Mouse (Mus musculus) heart, embryonic 14.5 days (tissue): Measurements from ENCODE around the gene Cybb. TPM values are rescaled to one million over a fixed set of nuclear protein-coding genes. Genes with fewer than 3 reads are reported as not detected.

Experiments
- ATAC-seq: fragments of 200-750 bp; cut with Nextera tagmentation; 2 replicates; pipeline ENCODE4 v1.8.0; 2017; ENCODE audit warnings: low read depth, moderate TSS enrichment; ENCODE audit not compliant: insufficient number of reproducible peaks, insufficient read depth, low FRiP score
- H3K27ac ChIP-seq, 2 experiments: fragments of 200-500 bp in 1 of 2; fragments of 300-500 bp in 1 of 2; sonication (generic) in 1 of 2; replicated peaks in 1 of 2; 2 replicates each; pipeline ENCODE4 v1.5.1; 2012 to 2014; ENCODE audit warnings: low read depth in 2 of 2, low read length in 2 of 2, control low read depth in 1 of 2, mild to moderate bottlenecking in 1 of 2, mixed read lengths in 1 of 2; ENCODE audit not compliant: control insufficient read depth in 1 of 2, insufficient read depth in 1 of 2
- H3K27me3 ChIP-seq: fragments of 300-500 bp; sonication (generic); 2 replicates; pipeline ENCODE4 v1.6.1; 2014; ENCODE audit warnings: mild to moderate bottlenecking, low read length, control low read depth; ENCODE audit not compliant: control insufficient read depth, insufficient read depth
- H3K36me3 ChIP-seq: fragments of 300-500 bp; sonication (generic); 2 replicates; pipeline ENCODE4 v1.6.1; 2014; ENCODE audit warnings: mild to moderate bottlenecking, control low read depth, low read length, mixed read lengths; ENCODE audit not compliant: control insufficient read depth, insufficient read depth
- H3K4me1 ChIP-seq, 2 experiments: fragments of 200-500 bp in 1 of 2; fragments of 300-500 bp in 1 of 2; sonication (generic) in 1 of 2; 2 replicates each; pipeline ENCODE4 v1.6.1; 2012 to 2014; ENCODE audit warnings: low read length in 2 of 2, control low read depth in 1 of 2, mixed read lengths in 1 of 2; ENCODE audit not compliant: control insufficient read depth in 2 of 2, insufficient read depth in 2 of 2
- H3K4me2 ChIP-seq: fragments of 300-500 bp; sonication (generic); 2 replicates; pipeline ENCODE4 v1.6.1; 2014; ENCODE audit warnings: mild to moderate bottlenecking, low read length
- H3K4me3 ChIP-seq, 2 experiments: fragments of 200-500 bp in 1 of 2; fragments of 300-500 bp in 1 of 2; sonication (generic) in 1 of 2; 2 replicates each; pipeline ENCODE4 v1.5.1; 2012 to 2014; ENCODE audit warnings: low read length in 2 of 2, mild to moderate bottlenecking in 2 of 2, control low read depth in 1 of 2, low read depth in 1 of 2, moderate library complexity in 1 of 2; ENCODE audit not compliant: control insufficient read depth in 1 of 2, insufficient read depth in 1 of 2
- H3K9ac ChIP-seq: fragments of 300-500 bp; sonication (generic); 2 replicates; pipeline ENCODE4 v1.6.1; 2014; ENCODE audit warnings: mild to moderate bottlenecking, low read length
- H3K9me3 ChIP-seq: fragments of 300-500 bp; sonication (generic); 2 replicates; pipeline ENCODE4 v1.6.1; 2016; ENCODE audit warnings: low read length, control low read depth; ENCODE audit not compliant: control insufficient read depth
- WGBS: fragments of 180-500 bp; shearing (Covaris S2); extraction: QIAGEN DNeasy Blood & Tissue Kit; methylation state at CpG from one replicate; pipeline ENCODE4 v1.1.7; 2014; 5-methylcytosine and 5-hydroxymethylcytosine counted together
- polyA plus RNA-seq: library from polyadenylated mRNA; unstranded; fragments of >200 nt; fragmentation: Nextera tagmentation; extraction: Ambion mirVana; gene quantifications from 2 replicates; pipeline ENCODE4 v1.2.1, GENCODE M21; 2014

The Cybb gene
- polyA plus RNA-seq, 1 experiment from 2014 or later: 2.6 TPM

DNA sequence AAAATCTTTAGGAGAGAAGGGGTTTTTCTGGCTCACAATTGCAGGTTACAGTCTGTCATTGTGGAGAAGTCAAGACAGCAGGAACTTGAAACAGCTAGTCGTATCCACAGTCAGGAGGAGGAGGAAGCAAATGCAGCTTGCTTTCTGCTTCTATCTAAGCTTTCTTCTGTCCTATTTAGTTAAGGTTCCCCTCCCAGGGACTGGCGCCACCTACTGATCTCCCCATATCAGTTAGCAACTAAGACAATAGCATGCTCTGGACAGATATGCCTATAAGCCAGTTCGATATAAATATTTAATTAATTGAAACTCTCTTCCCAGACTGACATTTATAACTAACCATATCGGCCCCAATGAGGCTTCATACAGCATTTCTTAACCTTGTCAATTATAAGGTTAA lies 46.5 kb downstream of the Cybb start:
- H3K27ac ChIP-seq: no peak overlapping the region
- no peaks in the 10 kb centered on the region for H3K4me1 ChIP-seq
- H3K9ac ChIP-seq: no peak overlapping the region
- H3K27me3 ChIP-seq: no peaks in the 10 kb centered on the region
- 47% methylated on average over 4 of the region's 4 CpGs for WGBS
- no peaks in the 10 kb centered on the region for H3K36me3 ChIP-seq
- H3K9me3 ChIP-seq: no peaks in the 10 kb centered on the region
- H3K4me2 ChIP-seq: no peak overlapping the region
- H3K4me3 ChIP-seq: no peak overlapping the region
- no peak for ATAC-seq

DNA sequence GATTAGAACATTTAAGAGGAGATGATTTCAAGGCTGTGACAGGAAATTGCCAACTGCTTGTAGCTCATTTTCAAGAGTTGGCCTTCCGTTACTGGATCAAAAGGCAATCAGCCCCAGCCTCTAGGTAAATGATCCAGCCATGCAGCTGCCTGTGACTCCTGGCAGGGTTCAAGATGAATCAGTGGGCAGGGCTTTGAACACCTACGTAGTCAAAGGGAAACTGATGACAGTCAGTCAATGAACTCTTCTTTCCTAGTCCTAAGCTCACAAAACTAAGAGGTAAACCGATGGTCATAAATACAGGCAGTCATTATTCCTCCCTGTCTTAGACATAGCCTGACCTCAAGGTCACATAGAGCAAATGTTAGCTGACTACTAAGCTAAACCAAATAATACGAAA lies 47.0 kb downstream of the Cybb start:
- Histone ChIP-seq H3K36me3 (no peaks in the 10 kb centered on the region), H3K4me3 (no peak overlapping the region)
- no peak for ATAC-seq

DNA sequence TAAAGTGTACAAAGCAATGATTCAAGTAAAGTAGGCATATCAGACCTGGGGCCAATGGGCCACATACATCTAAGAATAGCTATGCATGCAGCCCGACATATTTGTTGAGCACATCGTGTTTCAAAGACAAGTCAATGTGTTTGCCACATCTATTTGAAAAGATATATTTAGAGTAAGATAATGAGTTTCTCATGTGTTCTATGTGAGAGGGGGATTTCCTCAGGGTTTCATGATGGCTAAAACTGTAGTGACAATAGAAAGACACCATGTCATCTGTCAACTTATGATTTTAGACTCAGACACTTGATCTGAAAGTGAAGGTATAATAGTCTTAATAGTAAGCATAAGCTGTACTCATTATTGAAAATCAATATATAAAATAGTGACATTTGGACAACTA lies 48.3 kb downstream of the Cybb start:
- H3K27me3 ChIP-seq: no peaks in the 10 kb centered on the region
- no peak overlapping the region for H3K9ac ChIP-seq
- H3K27ac ChIP-seq: no peak overlapping the region
- no peak overlapping the region for H3K4me3 ChIP-seq
- 71% methylated on average over 2 of the region's 2 CpGs for WGBS
- no peaks in the 10 kb centered on the region for H3K4me1 ChIP-seq
- H3K36me3 ChIP-seq: no peaks in the 10 kb centered on the region
- H3K4me2 ChIP-seq: no peak overlapping the region
- ATAC-seq: no peak
- no peaks in the 10 kb centered on the region for H3K9me3 ChIP-seq

More for the DNA sequence above, 47.0 kb downstream of the Cybb start:
- 84% methylated on average over 4 of the region's 4 CpGs for WGBS
- H3K9me3 ChIP-seq: no peaks in the 10 kb centered on the region
- H3K4me2 ChIP-seq: no peak overlapping the region
- no peaks in the 10 kb centered on the region for H3K4me1 ChIP-seq
- no peak overlapping the region for H3K9ac ChIP-seq
- no peaks in the 10 kb centered on the region for H3K27me3 ChIP-seq
- no peak overlapping the region for H3K27ac ChIP-seq

DNA sequence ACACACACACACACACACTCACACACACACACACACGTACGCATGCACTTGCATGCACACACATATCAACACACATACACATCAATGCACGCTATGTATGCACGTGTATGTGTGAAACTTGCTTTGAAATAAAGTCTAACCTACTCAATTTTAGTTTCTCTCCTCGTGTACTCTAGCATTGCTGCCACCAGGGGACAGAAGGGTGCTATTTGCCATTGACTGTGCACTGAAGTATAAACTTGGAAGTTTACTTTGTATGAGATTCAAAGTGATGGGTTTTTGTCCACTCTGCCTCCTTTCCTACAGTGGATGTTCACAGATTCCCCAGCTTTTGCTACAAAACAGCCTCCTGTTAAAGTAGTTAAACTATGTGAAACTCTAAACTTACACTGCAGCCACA lies 73.7 kb downstream of the Cybb start:
- no peaks in the 10 kb centered on the region for H3K4me1 ChIP-seq
- H3K27me3 ChIP-seq: no peaks in the 10 kb centered on the region
- H3K4me3 ChIP-seq: no peak overlapping the region
- WGBS: 69% methylated on average over 5 of the region's 5 CpGs
- H3K9ac ChIP-seq: no peak overlapping the region
- ATAC-seq: no peak
- no peaks in the 10 kb centered on the region for H3K9me3 ChIP-seq
- no peak overlapping the region for H3K4me2 ChIP-seq
- no peak overlapping the region for H3K27ac ChIP-seq
- no peaks in the 10 kb centered on the region for H3K36me3 ChIP-seq

Other genes with a start within 250 kb of the Cybb start
- 0.27 TPM in 1 of 2 replicates, not detected in the other for gene Gm14862, start 230.9 kb downstream of the Cybb start, polyA plus RNA-seq
- 4.4 and 4.5 TPM in 2 replicates for gene Xk, start 215.0 kb downstream of the Cybb start, polyA plus RNA-seq
- gene H2al1m, start 204.0 kb downstream of the Cybb start, polyA plus RNA-seq: 0.42 TPM in 1 of 2 replicates, not detected in the other
- gene H2al1k, start 137.1 kb downstream of the Cybb start, polyA plus RNA-seq: not detected in 2 replicates
- gene H2al1o, start 84.6 kb upstream of the Cybb start, polyA plus RNA-seq: not detected in 2 replicates
- gene Dynlt3, start 175.2 kb upstream of the Cybb start, polyA plus RNA-seq: 69.5 and 72.9 TPM in 2 replicates